Mouse (Mus musculus) limb, embryonic 15.5 days (tissue): ENCODE measurements around the gene Fam217b. TPM values are rescaled to one million over a fixed set of nuclear protein-coding genes. Genes with fewer than 3 reads are reported as not detected.
A peak's percentile ranks its signal among the peaks of the same experiment; 100 is the strongest.

Experiments
- ATAC-seq: fragments of 200-750 bp; cut with Nextera tagmentation; 2 replicates; pipeline ENCODE4 v1.8.0; 2017; ENCODE audit warnings: low read depth, moderate TSS enrichment; ENCODE audit not compliant: insufficient number of reproducible peaks, low FRiP score, low TSS enrichment
- H3K27ac ChIP-seq: fragments of 300-500 bp; sonication (generic); 2 replicates; pipeline ENCODE4 v1.5.1; 2015; ENCODE audit warnings: moderate library complexity, mild to moderate bottlenecking, inconsistent platforms
- H3K27me3 ChIP-seq: fragments of 300-500 bp; sonication (generic); 2 replicates; pipeline ENCODE4 v1.6.1; 2015; ENCODE audit warnings: inconsistent platforms
- H3K36me3 ChIP-seq: fragments of 300-500 bp; sonication (generic); 2 replicates; pipeline ENCODE4 v1.6.1; 2015; ENCODE audit warnings: inconsistent platforms
- H3K4me1 ChIP-seq: fragments of 300-500 bp; sonication (generic); 2 replicates; pipeline ENCODE4 v1.6.1; 2015; ENCODE audit warnings: inconsistent platforms
- H3K4me2 ChIP-seq: fragments of 300-500 bp; sonication (generic); 2 replicates; pipeline ENCODE4 v1.6.1; 2015; ENCODE audit warnings: mild to moderate bottlenecking, inconsistent platforms
- H3K4me3 ChIP-seq: fragments of 300-500 bp; sonication (generic); 2 replicates; pipeline ENCODE4 v1.5.1; 2015; ENCODE audit warnings: mild to moderate bottlenecking, inconsistent platforms
- H3K9ac ChIP-seq: fragments of 300-500 bp; sonication (generic); 2 replicates; pipeline ENCODE4 v1.6.1; 2015; ENCODE audit warnings: inconsistent platforms
- H3K9me3 ChIP-seq: fragments of 300-500 bp; sonication (generic); 2 replicates; pipeline ENCODE4 v1.6.1; 2016; ENCODE audit warnings: inconsistent platforms
- WGBS: fragments of 180-500 bp; shearing (Covaris S2); methylation state at CpG from one replicate; pipeline ENCODE4 v1.1.7; 2015; 5-methylcytosine and 5-hydroxymethylcytosine counted together
- polyA plus RNA-seq: library from polyadenylated mRNA; unstranded; fragments of >200 nt; fragmentation: Nextera tagmentation; extraction: Ambion mirVana; gene quantifications from 2 replicates; pipeline ENCODE4 v1.2.1, GENCODE M21; 2015

Gene Fam217b
- polyA plus RNA-seq, 1 experiment from 2014 or later = 4.4 TPM

DNA sequence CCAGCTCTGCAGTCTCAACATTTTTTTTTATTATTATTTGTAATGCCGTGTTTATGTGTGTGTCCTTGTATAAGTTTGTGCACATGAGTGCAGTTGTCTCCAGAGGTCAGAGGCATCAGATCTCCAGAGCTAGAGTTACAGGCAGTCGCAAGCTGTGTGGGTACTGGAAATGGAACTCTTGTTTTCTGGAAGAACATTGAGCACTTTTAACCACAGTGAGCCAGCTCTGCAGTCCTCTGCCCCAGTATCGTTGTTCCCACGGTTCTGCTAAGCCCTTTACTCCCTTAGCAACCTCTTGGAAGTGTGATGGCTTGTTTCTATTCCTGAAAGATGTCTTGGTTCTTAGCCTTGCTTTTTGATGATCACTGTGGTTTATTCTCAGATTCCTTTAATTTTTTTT lies 35.1 kb downstream of the Fam217b start:
- H3K27ac ChIP-seq = no peak overlapping the region
- no peak overlapping the region for H3K4me3 ChIP-seq
- no peak overlapping the region for H3K4me2 ChIP-seq
- no peaks in the 10 kb centered on the region for H3K4me1 ChIP-seq
- H3K9me3 ChIP-seq = no peaks in the 10 kb centered on the region
- H3K36me3 ChIP-seq = no peaks in the 10 kb centered on the region
- no peak for ATAC-seq
- WGBS = 79% methylated on average over 4 of the region's 4 CpGs
- no peak overlapping the region for H3K9ac ChIP-seq
- H3K27me3 ChIP-seq = no peaks in the 10 kb centered on the region

DNA sequence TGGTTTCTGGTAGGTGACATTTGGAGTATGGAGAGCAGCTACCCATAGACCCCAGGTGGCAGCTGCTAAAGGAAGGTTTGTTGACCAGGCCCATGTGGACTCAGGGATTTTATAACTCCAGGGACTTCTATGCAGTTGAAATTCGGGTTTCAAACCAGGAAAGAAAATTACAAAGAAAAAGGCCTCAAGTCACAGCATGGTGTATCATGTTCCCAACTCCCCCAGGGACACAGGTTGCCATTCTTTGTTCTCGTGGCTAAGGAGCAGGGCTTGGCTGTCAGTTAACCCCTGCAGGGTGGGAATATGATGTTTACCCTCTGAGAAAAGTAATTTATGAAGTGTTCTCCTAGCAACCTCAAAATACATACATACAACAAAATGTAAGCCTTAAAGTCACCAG lies 35.9 kb downstream of the Fam217b start:
- H3K36me3 ChIP-seq = no peaks in the 10 kb centered on the region
- H3K4me3 ChIP-seq = no peak overlapping the region
- no peak overlapping the region for H3K9ac ChIP-seq
- WGBS = 17% methylated on average over 2 of the region's 2 CpGs
- H3K9me3 ChIP-seq = no peaks in the 10 kb centered on the region
- no peak overlapping the region for H3K4me2 ChIP-seq
- peaks cover 6% of the 10 kb centered on the region for H3K4me1 ChIP-seq
- no peak for ATAC-seq
- H3K27me3 ChIP-seq = no peaks in the 10 kb centered on the region
- H3K27ac ChIP-seq = no peak overlapping the region

DNA sequence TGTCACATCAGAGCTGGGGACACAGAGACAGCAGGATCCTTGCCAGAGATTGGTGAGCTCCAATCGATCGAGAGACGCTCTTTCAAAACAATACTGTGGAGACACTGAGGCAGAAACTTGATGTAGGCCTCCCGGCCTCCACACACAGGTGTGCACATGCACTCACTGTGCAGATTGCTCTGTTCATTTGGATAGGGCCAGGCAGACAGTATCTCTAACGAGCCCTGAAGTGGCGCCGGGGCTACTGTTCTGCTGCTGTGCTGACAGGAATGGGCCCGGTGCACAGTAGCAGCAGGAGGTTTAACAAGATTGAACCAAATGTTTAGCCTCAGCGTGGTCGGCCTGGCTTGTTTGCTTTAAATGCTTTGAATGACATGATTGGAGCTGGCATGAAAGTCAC lies 36.6 kb downstream of the Fam217b start:
- H3K4me2 ChIP-seq = no peak overlapping the region
- H3K4me3 ChIP-seq = no peak overlapping the region
- no peak overlapping the region for H3K9ac ChIP-seq
- H3K9me3 ChIP-seq = no peaks in the 10 kb centered on the region
- H3K27me3 ChIP-seq = no peaks in the 10 kb centered on the region
- WGBS = 59% methylated on average over 10 of the region's 10 CpGs
- no peak overlapping the region for H3K27ac ChIP-seq
- no peaks in the 10 kb centered on the region for H3K36me3 ChIP-seq
- ATAC-seq = no peak
- H3K4me1 ChIP-seq = peaks cover 10% of the 10 kb centered on the region

DNA sequence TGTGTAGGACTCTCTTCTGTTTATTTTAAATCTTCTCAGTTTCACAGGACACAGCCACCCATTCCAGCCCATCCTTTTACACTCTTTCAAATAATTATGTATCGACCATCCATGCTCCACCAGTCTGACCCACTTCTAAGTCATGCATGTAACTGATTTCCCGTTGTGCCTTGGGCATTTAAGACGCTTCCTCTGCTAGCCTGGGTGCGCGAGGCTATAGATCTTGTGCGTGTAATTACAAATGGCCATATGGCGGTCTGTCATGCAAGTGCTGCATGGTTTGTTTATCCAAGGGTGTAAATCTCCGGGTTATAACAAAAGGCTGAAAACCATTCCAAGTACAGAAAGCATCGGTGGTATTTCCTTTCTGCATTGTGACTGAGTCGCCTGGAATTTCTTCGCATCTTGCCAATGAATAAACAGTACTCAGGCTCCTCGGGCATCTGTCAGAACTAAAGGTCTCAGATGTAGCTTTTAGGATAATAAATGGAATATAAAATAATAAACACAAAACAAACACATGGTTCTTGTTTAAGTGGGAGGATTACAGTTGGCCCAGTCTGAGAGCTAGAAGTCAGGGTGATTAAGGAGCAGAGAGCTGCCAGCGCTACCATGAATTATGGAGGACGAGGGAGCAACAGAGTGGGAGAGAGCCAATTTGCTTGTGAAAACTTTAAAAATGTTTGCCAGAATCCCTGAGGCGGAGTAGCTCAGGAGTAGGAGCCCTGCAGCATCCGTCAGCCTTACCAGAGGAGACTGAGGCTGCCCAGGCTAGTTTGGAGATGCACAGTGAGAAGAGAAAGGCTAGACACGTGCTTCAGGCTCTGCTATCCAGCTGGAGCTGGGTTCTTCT lies 40.6 kb downstream of the Fam217b start:
- no peak overlapping the region for H3K9ac ChIP-seq
- no peak overlapping the region for H3K4me3 ChIP-seq
- peak; percentile 84 for ATAC-seq
- peaks cover 10% of the 10 kb centered on the region for H3K4me1 ChIP-seq
- peak overlapping the region; percentile 5; the same call in 1 of the 2 replicates for H3K4me2 ChIP-seq
- H3K9me3 ChIP-seq = no peaks in the 10 kb centered on the region
- peak overlapping the region; percentile 65 for H3K27ac ChIP-seq
- WGBS = 11% methylated on average over 17 of the region's 17 CpGs
- H3K36me3 ChIP-seq = no peaks in the 10 kb centered on the region
- H3K27me3 ChIP-seq = no peaks in the 10 kb centered on the region

DNA sequence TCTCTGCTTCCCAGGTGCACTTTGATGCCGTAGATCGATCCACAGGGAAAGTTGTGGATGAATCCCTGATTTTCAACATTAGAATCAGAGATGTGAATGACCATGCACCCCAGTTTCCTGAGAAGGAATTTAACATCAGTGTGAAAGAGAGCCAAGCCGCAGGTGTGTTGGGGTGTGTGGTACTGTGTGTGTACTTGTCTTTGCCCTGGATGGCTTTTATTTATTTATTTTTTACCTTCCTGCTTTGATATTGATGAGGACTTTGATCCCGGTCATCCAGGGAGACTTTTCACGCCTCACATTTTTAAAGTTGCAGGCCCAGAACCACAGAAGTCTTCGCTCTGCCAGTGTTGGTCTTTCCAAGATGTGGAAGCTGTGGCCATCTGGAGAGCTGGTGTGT lies 43.1 kb downstream of the Fam217b start:
- WGBS = 85% methylated on average over 6 of the region's 6 CpGs
- H3K36me3 ChIP-seq = no peaks in the 10 kb centered on the region

DNA sequence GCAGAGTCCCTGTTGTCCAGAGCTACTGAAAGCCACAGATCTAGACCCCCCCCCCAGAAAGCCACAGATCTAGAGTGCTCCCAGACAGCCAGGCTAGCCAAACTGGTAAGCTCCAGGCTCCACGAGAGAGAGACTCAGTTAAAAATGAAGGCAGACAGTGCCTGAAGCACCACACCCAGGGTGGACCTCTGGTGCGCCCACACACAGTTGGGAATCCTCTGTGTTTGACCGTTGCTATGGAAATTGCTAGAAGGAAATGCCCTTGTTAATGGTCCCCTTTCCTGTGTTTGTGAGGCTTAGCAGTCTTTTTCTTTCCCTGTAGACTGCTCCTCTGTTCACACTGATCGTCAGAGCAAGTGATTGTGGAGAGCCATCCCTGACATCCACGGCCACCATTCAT lies 46.0 kb downstream of the Fam217b start:
- Histone ChIP-seq H3K4me3 (no peak overlapping the region), H3K4me1 (peaks cover 3% of the 10 kb centered on the region), H3K4me2 (no peak overlapping the region), H3K36me3 (no peaks in the 10 kb centered on the region), H3K9ac (no peak overlapping the region), H3K27ac (no peak overlapping the region), H3K9me3 (no peaks in the 10 kb centered on the region), H3K27me3 (no peaks in the 10 kb centered on the region)
- ATAC-seq = no peak
- 61% methylated on average over 5 of the region's 5 CpGs for WGBS

More for the DNA sequence above, 43.1 kb downstream of the Fam217b start:
- Histone ChIP-seq H3K9ac (no peak overlapping the region), H3K4me3 (no peak overlapping the region), H3K27ac (no peak overlapping the region), H3K4me2 (no peak overlapping the region), H3K27me3 (no peaks in the 10 kb centered on the region), H3K4me1 (peaks cover 10% of the 10 kb centered on the region), H3K9me3 (no peaks in the 10 kb centered on the region)
- ATAC-seq = no peak

DNA sequence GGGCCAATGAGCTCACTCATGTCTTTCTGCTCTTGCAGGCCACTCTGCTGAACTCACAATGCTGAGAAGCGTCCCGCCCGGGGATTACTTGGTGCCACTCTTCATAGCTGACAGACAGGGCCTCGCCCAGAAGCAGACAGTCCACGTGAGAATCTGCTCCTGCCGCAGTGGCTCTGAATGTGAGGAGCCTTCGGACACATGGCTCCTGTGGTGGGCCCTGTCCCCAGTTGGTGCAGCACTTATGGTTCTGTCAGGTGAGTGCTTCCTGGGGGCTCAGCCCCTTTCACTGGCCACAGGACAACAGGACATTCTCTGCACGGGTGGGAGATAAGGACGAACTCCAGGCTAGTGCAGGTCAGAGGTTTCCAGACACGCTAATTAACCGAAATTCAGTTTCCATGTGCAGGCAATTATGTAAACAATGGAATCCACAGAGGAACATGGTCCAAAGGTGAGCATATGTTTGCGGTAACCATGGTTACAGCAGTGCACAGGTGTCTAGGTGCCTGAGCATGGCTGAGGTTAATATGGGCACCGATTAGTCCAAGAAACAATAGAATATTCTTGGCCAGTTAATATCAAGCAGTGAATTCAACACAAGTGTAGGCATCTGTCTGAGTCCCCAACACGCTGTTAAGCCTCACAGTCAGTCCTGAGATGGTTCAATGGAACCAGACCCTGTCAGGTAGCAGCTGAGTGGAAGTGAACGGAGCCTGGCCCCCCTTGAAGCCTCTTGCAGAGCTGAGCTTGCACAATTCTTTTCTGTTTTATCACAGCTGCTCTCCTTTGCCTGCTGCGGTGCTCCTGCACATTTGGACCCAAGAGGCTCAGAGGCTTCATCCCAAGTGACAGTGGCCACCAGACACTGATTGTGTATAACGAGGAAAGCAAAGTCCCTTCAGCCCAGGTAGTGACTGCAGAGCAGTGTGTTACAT lies 57.5 kb downstream of the Fam217b start:
- Histone ChIP-seq H3K4me1 (no peaks in the 10 kb centered on the region), H3K9me3 (no peaks in the 10 kb centered on the region), H3K4me2 (no peak overlapping the region), H3K27me3 (no peaks in the 10 kb centered on the region), H3K4me3 (no peak overlapping the region), H3K27ac (no peak overlapping the region), H3K36me3 (no peaks in the 10 kb centered on the region), H3K9ac (no peak overlapping the region)
- WGBS = 70% methylated on average over 17 of the region's 17 CpGs
- no peak for ATAC-seq

DNA sequence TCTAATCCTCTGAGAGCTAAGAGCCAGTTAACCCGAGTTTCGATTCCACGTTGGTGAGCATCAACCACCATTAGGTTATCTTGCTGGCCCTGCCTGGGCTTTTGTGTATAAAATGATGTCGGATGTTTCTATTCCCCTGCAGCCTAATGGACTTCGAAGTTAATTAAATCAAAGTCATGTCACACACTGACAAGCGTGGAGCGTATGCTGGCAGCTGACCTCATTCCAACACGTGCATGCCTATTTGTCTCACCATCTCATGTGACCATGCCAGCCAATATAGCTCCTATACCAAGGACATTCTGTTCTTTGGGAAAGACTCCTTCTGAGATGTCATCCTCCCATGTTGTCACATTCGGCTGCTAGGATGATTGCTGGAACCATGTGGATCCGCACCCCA lies 59.6 kb downstream of the Fam217b start:
- whole genome bisulfite sequencing = 87% methylated on average over 10 of the region's 10 CpGs
- no peaks in the 10 kb centered on the region for H3K9me3 ChIP-seq
- no peak overlapping the region for H3K4me2 ChIP-seq
- no peak overlapping the region for H3K27ac ChIP-seq
- no peak overlapping the region for H3K9ac ChIP-seq
- H3K36me3 ChIP-seq = no peaks in the 10 kb centered on the region
- H3K4me1 ChIP-seq = no peaks in the 10 kb centered on the region
- H3K4me3 ChIP-seq = no peak overlapping the region
- no peak for ATAC-seq
- no peaks in the 10 kb centered on the region for H3K27me3 ChIP-seq

Other genes with a start within 250 kb of the Fam217b start
- gene Sycp2, start 6.8 kb upstream of the Fam217b start, polyA plus RNA-seq = 0.06 and 0.08 TPM in 2 replicates
- gene Ppp1r3d, start 52 bp upstream of the Fam217b start, polyA plus RNA-seq = 4.1 and 5.7 TPM in 2 replicates
- gene Cdh26, start 16.0 kb downstream of the Fam217b start, polyA plus RNA-seq = 0.35 and 0.44 TPM in 2 replicates